ENCODE assay signal across 7 mouse cellular contexts in genomic region chr6:86594636-86595035, GRCm38 (mm10). TPM values are rescaled to one million over a fixed set of nuclear protein-coding genes. Genes with fewer than 3 reads are reported as not detected.
DNase-seq lines count a peak whose midpoint lies in the region; ATAC-seq and TF ChIP-seq lines count a peak whose summit lies in the region.

No protein-coding gene starts in this region.

- peaks cover 0 to 12% of the 10 kb centered on the region in 2 experiments; a peak in 2 of 4 replicates for H3K4me1 ChIP-seq in ES-E14 (ENCODE audit: control insufficient read depth in 2 of 2, insufficient read depth in 2 of 2, low read length in 2 of 2, poor library complexity in 1 of 2)

- no peak overlapping the region for H3K27ac ChIP-seq in ES-E14 (ENCODE audit: insufficient read depth, low read depth, low read length, poor library complexity, severe bottlenecking)

- H3K9me3 ChIP-seq in ES-E14 (ENCODE audit: control insufficient read depth, insufficient read depth, low read depth, low read length) = no peaks in the 10 kb centered on the region

- peak overlapping the region; percentile 21 to 67 for H3K4me3 ChIP-seq in ES-E14 (ENCODE audit: insufficient read depth in 1 of 2, low read depth in 1 of 2, low read length in 2 of 2, poor library complexity in 1 of 2, severe bottlenecking in 1 of 2)

- ATAC-seq in megakaryocyte-erythroid progenitor cell, adult 5-6 weeks (replicated peaks; ENCODE audit: low FRiP score, low TSS enrichment, poor library complexity, severe bottlenecking) = no peak

- no peaks in the 10 kb centered on the region for H3K36me3 ChIP-seq in ES-E14 (ENCODE audit: control insufficient read depth, insufficient read depth, low read length, poor library complexity, severe bottlenecking)

- H3K9ac ChIP-seq in ES-E14 (ENCODE audit: insufficient read depth, low read depth, low read length, poor library complexity, severe bottlenecking) = peak overlapping the region; percentile 12; the same call in 1 of the 2 replicates

- DNase-seq in ES-E14 (ENCODE audit: low read depth, low spot score) = peak; percentile 91
- DNase-seq in adrenal gland, postnatal 25 days = peak; percentile 52
- DNase-seq in forelimb bud, embryonic 11.5 days (ENCODE audit: low read depth, low spot score) = peak; percentile 27
- DNase-seq in kidney, postnatal 25 days = peak; percentile 83 to 91
- DNase-seq in lung, postnatal 4 days = peak; percentile 65 to 75
- DNase-seq in layer of hippocampus, postnatal 36 days = no peak

- in situ Hi-C loops in ES-E14 (cut with MboI; ENCODE audit: low sequenced_read_pairs in 2 of 2, unreplicated experiment in 2 of 2) = no loop called here

TF ChIP-seq in ES-E14, 5 proteins besides CTCF, POLR2A, EP300 and RAD21:
- TF ChIP-seq ZNF384 (IDR thresholded peaks at IDR 0.05; ENCODE audit: low read depth, low read length) (no peak), MAFK (IDR thresholded peaks at IDR 0.05; ENCODE audit: insufficient read depth, low read depth, low read length) (no peak), CHD2 (IDR thresholded peaks at IDR 0.05; ENCODE audit: low read depth, low read length) (no peak), ZC3H11A (IDR thresholded peaks at IDR 0.05; ENCODE audit: borderline replicate concordance, low read depth, low read length) (no peak), HCFC1 (IDR thresholded peaks at IDR 0.05; ENCODE audit: borderline replicate concordance, insufficient read depth, low read length) (no peak)

RNA-seq across cellular contexts. Expression of gene Asprv1, which starts 33.3 kb away (rescaled TPM):
- 0.71 and 2.0 TPM in 2 replicates for total RNA-seq in ES-E14 (2012; rRNA removed)
- not detected in 2 replicates for total RNA-seq in adrenal gland, postnatal 25 days (2021)
- total RNA-seq in layer of hippocampus, postnatal 36 days (2021) = 1 to 10 TPM in 1 of 2 experiments, under 1 TPM in 1; 0.88 to 1.7 TPM
- not detected in 2 replicates for total RNA-seq in megakaryocyte-erythroid progenitor cell, adult 5-6 weeks (2014; fragmentation: Nextera tagmentation)
- not detected in 2 replicates for total RNA-seq in megakaryocyte-erythroid progenitor cell, adult 5-6 weeks (2017)

Comparison
In these comparisons a context has a peak if more than half of its experiments do, and no peak if none do; other contexts are left out.
1. DNase-seq: peak in ES-E14 (single experiment), adrenal gland, postnatal 25 days (single experiment), forelimb bud, embryonic 11.5 days (single experiment), kidney, postnatal 25 days (2 of 2) and lung, postnatal 4 days (2 of 2); none in layer of hippocampus, postnatal 36 days (0 of 2).